Mouse (Mus musculus) adrenal gland, adult (tissue): ENCODE results near the gene Usp48.

ENCODE experiments used
- DNase-seq, 2 experiments: peaks; one replicate each; pipeline ENCODE4 v3.0.0; 2022 to 2023; ENCODE audit warnings: low spot score in 1 of 2; ENCODE audit not compliant: inconsistent age in 2 of 2

The Usp48 gene

GRCm38 (mm10) chr4:137660364-137661077, 67.0 kb downstream of the Usp48 start:
- DNase-seq, result no peak

GRCm38 (mm10) chr4:137661078-137661450, 67.5 kb downstream of the Usp48 start:
- DNase-seq, result no peak

- DNase-seq, result no peak
These were observed 68.0 kb downstream of the Usp48 start for GRCm38 (mm10) chr4:137661547-137661946.

GRCm38 (mm10) chr4:137663491-137663890, 69.9 kb downstream of the Usp48 start:
- DNase-seq, result no peak

- DNase-seq, result peak in 1 of 2 experiments; percentile 74
These were observed 71.0 kb downstream of the Usp48 start, which contains the start of gene Rap1gap for GRCm38 (mm10) chr4:137664433-137664979. Gene Rap1gap (plus strand): TSS chr4:137664726.

- peak; percentile 53 to 82 for DNase-seq
These were observed 71.6 kb downstream of the Usp48 start for GRCm38 (mm10) chr4:137664980-137665675.

- DNase-seq, result no peak
These were observed 72.2 kb downstream of the Usp48 start for GRCm38 (mm10) chr4:137665791-137666190.

GRCm38 (mm10) chr4:137666283-137666957, 72.9 kb downstream of the Usp48 start:
- no peak for DNase-seq

- DNase-seq, result no peak
These were observed 73.4 kb downstream of the Usp48 start for GRCm38 (mm10) chr4:137666958-137667345.

GRCm38 (mm10) chr4:137667747-137668146, 74.2 kb downstream of the Usp48 start:
- no peak for DNase-seq

GRCm38 (mm10) chr4:137671711-137672500, 78.4 kb downstream of the Usp48 start:
- DNase-seq, result no peak

- DNase-seq, result no peak
These were observed 82.0 kb downstream of the Usp48 start for GRCm38 (mm10) chr4:137675566-137675965.

GRCm38 (mm10) chr4:137676057-137676456, 82.5 kb downstream of the Usp48 start:
- peak; percentile 75 to 93 for DNase-seq

GRCm38 (mm10) chr4:137676700-137677484, 83.3 kb downstream of the Usp48 start:
- DNase-seq, result no peak

GRCm38 (mm10) chr4:137677906-137678305, 84.4 kb downstream of the Usp48 start:
- no peak for DNase-seq

GRCm38 (mm10) chr4:137678568-137678967, 85.0 kb downstream of the Usp48 start:
- no peak for DNase-seq

- no peak for DNase-seq
These were observed 86.5 kb downstream of the Usp48 start for GRCm38 (mm10) chr4:137679979-137680550.

GRCm38 (mm10) chr4:137680721-137681120, 87.2 kb downstream of the Usp48 start:
- no peak for DNase-seq

- DNase-seq, result peak; percentile 67 to 80
These were observed 88.0 kb downstream of the Usp48 start for GRCm38 (mm10) chr4:137681408-137682104.
